Mouse (Mus musculus) liver, adult (tissue): ENCODE results near the gene Pgm2.

ENCODE experiments used
- GATA4 ChIP-seq: IDR thresholded peaks from 2 replicates; pipeline ENCODE4 v1.6.1; 2014; ENCODE audit warnings: mild to moderate bottlenecking, low read length; ENCODE audit not compliant: insufficient replicate concordance

Pgm2 gene

DNA sequence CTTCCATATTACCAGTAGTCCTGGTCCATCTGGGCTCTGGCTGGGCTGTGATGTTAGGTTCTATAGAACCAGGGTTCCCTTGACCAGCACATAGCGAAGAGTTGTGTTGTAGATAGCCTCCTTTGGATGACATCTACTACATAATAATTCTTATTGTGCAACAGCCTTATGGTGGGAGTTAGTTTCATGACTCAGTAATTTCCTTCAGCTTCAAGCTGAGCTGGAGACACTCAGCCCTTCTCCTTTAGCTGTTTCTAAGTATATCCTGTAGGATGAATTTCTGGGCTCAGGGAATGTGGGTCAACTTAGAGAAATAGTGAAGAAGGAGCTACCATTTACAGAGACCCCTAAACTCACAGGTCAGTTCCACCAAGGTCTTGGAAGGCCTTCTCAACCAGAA, 60.6 kb downstream of the Pgm2 start:
- TF ChIP-seq GATA4 = no peak

DNA sequence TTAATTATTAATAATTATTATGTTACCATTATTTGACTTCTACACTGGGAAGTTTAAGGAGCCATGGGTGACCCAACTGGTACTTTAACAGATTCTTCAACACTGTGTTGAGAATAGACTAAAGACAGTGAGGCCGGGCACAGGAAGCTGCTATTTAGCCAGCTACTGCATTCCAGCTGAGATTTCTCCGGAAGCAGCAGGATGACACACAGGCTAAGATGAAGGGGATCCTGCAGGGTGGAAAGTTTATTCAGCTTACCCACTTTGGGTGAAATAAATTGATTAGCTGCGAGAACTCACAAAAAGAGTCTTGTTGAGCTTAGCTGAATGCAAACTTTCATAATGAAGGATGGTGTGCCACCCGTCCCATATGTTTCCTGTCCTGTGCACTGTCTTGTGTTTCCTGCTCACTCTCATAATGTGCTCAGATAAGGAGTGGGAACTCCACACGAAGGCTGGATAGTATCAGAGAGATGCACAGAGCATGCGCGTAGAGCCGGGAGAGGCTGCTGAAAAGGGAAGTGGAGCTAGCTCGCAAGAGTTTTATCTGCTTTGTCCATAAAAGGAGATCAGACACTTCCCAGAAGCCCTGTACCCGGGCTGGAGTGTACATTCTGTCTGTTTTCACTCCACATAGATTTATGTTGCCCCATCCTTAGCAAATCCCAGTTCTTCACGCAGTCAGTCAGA, 63.3 kb downstream of the Pgm2 start, which contains the start of gene Tbc1d1:
TSS of gene Tbc1d1 (plus strand) at position 445 of the 690 bp plus-strand sequence.
- TF ChIP-seq GATA4 = peak; percentile 94

DNA sequence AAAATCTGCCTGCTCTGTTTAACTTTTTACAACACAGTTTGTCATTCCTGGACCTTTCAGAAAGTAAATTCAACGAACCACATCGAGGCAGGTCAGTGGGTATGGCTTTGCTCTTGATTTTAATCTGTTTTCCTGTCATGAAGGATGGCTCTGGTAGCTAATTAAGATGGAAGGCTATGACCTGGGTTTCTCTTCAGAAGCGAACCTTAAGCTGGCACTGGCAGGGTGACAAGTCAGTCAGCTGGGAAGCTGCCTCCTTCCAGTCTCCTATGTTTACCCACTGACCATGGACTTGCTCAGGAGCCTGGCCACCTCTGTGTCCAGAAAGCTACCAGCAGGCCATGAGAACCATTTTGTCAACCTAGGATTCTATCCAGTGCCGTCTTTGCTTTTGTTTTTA, 63.8 kb downstream of the Pgm2 start:
- no peak for TF ChIP-seq GATA4

DNA sequence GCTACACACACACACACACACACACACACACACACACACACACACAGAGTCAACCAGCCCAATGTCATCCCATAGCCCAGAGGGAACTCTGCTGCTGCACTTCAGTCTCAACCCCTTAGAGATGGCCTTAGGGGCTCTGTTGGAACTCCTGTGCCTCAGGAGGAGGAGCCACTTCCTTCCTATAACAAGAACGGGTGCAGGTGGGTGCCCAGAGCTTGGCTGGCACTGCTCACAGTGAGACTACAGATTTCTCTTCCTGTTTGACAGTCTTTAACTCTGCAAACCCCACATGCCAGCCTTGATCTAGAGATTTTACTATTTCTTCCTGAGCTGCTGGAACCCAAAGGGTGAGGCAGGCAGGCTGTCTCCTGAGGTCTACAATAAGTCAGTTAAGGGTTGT, 65.2 kb downstream of the Pgm2 start:
- TF ChIP-seq GATA4 = no peak

DNA sequence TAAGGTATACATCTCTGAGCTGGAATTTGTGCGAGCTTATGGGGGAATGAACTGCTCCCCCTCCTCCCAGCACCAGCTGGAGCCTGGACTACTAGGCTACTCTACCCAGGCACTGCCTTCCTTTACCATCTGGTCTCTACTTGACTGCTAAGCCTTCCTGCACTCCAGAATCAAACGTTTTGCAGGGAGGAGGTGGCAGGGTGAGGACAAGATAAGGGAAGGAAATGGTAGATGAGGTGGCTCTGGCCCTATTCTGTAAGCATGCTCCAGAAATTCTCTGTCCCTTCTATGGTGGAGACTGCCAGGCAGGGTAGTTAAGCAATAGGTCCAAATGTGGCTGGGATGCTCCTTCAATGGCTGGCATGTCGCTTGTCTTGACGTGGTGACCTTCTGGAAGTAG, 65.8 kb downstream of the Pgm2 start:
- TF ChIP-seq GATA4 = no peak

DNA sequence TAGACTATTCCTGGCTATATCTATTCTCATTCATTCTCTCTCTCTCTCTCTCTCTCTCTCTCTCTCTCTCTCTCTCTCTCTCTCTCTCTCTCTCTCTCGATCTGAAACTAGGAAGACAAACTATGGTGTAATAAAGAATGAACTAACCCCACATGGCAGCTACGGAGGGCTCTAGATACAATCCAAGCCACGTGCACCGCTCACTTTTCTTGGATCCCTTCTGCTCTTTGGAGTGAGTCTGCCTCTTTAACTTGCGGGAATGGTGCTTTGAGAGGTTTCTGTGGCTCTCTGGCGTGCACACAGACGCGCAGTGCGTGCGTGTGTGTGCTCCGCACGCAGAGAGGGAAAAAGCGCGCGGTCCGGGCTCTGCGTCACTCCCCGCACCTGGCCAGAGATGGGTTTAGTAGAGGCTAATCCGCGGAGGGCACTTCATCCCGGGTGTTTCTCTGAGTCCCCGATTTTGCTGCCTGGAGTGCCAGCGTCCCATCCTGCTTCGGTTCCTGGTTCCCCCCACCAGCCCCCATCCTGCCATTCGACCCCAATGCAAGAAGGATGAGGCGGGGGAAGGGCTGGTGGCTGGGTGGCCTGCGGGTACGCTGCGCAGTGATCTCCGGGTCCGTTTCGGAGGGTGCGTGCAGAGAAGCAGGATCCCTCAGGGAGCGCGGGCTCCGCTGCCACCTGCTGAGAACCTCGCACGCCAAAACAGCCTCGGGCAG, 66.5 kb downstream of the Pgm2 start:
- no peak for TF ChIP-seq GATA4

DNA sequence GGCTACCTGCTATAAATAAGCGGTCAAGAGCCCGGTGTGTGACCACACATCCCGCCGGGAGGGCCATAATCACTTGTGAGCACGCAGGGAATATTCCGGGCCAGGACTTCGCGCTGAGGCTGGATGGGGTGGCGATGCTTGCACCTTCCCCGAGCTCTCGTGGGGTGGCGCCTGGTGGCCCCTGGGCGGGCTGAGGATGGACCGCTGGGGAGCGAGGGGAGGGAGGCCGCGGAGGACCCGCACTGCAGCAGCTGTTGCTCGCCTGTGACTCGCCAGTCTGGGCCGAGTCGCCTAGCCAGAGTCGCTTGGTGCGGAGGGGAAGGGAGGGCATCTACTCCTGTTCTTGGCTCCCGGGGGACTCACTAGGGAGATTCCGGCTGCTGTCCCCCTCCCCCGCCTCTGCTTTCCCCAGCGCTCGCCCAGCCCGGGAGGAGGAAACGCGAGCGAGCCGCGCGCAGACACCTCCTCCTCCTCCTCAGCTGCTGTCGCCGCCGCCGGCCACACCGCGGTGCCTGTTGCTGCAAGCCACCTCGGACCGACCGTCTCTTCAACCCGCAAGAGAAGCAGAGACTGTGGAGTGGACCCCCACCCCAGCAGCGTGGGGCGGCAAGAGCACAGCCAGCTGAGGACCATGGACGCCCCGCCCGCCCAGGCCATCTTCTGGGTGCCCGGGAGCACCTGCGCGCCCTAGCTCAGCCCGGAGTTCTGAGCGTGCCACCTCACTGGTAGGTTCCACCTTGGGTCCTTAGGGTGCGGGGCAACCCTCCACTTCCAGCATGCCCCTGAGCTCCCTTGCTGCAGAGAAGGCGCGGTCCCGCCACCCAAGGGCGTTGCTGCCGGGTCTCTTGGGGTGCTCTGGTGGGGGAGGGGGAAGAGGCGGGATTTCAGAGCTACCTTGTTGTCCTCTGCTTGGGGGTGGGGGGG, 67.3 kb downstream of the Pgm2 start:
- no peak for TF ChIP-seq GATA4

DNA sequence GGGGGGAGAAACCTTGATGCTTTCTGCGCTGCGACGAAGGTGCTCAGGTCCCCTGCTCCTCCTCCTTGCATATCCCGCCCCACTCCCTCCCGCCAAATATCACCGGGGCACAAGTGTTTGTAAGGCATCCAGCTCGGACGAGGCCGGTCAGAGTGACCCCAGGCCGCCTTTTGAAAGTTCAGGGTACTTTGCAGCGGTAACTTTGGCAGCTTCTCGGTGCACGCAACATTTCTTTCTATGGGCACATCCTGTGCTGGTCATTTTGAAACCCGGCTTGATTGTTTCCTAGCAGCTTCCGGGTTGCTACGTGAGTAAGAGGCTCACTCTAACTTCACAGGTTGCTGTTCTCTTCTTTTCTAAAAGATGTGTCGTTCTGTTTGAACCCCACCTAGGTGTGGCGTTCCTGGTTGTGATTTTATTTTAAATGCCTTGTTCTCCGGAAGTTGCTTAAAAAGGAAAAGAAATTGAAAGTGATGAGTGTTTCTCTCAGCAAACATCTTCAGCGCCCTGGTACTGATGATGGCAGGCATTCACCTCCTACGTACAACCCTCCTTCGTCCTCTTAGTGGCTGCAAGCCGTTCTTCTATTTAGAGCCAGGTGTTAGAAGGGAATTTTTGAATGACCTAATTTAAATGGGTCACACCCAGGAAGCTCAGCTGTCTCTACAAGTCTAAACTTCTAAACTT, 68.1 kb downstream of the Pgm2 start:
- TF ChIP-seq GATA4 = no peak

DNA sequence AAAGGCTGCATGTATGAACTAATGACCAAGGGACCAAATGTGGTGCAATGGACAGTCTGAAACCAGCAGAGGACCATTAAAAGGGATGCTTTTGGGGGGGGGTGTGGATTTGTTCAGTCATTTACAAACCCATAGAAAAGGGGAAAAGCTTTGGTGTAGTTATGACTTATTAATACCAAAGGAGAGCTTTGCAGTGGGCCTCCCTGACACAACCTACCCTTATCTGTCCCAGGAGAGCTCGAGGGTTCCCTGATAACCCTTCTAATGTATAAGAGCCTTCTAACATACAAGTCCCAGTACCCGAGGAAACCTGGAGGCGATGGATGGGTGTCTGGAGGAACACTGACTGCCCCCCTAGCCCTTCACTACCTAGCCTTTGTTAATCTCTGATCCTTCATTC, 69.2 kb downstream of the Pgm2 start:
- no peak for TF ChIP-seq GATA4

DNA sequence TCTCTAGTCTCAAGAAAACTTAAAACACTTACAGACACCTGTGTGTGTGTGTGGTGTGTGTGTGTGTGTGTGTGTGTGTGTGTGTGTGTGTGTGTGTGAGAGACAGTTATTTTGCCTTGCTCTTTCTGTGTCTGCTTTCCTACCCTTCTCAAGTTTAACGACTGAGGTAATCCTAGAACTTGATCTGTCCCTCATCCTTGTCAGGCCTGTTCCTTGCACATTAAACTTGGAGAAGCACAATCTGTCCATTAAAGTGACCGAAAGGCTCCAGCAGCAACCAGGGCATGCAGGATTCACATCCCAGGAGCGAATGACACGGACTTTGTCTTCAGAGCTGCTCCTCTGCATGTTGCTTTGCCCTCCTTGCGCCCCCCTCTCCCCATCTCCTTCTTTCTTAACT, 69.8 kb downstream of the Pgm2 start:
- no peak for TF ChIP-seq GATA4

DNA sequence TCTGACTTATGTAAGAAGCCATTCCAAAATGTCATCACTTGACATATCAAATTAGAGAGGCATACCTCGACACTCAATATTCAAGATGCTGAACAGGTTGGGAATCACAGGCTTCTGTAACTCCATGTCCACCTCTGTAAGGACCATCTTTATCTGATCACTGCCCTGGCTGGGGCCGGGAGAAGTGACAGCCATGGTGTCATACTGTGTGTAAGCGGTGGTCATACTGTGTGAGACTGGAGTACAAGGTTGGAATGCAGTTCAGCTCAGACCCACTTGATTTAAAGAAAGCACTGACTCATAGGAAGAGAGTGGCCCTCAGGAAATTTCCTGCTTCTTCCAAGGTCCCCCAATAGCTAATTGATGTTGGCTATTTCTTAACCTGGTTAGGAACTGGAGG, 71.7 kb downstream of the Pgm2 start:
- TF ChIP-seq GATA4 = no peak

DNA sequence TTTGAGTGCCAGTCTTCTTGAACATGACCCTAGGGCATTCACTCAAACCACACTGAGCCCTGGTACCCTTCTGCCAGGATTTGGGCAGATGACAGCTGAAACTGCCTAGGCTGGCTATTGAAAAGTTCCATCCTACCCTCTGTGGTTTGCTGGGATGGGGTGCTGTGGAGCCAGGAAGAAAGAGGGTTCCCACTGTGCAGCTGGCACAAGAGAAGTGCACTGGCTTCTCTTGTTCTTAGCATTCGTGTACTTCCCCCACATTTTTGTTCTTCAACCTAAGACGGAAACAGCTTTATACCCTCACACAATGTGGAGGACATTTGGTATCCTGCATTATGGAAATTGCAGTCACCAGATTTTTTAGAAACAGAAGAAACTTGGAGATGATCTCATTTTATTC, 73.1 kb downstream of the Pgm2 start:
- TF ChIP-seq GATA4 = no peak

DNA sequence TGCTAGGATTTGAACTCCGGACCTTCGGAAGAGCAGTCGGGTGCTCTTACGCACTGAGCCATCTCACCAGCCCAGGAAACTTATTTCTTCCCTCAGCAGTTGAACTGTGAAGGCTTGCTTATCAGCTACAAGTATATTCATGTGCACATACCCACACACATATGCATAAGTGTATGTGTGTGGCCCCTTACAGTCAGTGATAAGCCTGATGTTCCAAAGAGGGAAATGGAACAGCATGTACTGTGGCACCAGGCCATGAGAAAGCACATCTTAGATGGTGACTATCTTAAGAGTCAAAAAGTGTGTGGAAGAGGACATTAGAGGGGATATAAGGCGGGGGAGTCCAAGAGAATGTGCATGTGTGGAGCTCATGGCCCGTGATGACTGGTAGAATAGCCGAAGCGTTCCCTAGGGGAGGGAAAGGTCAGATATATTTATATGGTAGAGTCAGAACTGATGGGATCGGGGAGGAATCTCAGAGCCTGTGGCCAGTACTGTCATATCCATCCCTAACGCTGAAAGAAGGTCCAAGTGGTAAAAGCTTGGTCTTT, 76.3 kb downstream of the Pgm2 start:
- TF ChIP-seq GATA4 = no peak

DNA sequence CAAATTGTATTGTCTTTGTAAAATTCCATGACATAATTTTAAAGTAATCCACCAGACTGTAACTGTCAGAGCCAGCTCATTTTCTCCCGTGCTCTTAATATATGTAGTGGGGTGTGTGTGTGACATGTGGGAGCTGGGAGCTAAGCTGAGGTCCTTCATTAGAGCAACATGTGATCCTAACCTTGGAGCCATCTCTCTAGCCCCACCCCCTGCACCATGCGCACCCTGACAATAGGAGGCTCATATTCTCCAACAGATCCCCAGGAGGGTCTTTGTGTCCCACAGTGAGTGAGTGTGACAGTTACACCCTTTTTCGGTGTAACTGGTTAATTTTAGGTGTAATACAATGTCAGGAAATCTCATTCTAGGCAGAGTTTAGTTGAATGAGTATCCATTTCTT, 80.1 kb downstream of the Pgm2 start:
- TF ChIP-seq GATA4 = no peak

DNA sequence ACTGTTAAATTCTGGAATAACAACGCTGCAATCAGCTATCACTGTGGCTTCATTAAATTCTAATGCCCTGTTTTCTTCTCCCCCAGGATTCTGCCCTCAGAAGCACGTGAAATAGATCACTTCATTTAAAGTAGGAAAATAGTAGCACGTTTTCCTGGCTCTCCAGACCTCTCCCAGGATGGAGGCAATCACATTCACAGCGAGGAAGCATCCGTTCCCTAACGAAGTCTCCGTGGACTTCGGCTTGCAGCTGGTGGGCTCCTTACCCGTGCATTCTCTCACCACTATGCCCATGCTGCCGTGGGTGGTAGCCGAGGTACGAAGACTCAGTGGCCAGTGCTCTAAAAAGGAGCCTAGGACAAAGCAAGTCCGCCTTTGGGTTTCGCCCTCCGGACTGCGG, 80.6 kb downstream of the Pgm2 start:
- TF ChIP-seq GATA4 = no peak

DNA sequence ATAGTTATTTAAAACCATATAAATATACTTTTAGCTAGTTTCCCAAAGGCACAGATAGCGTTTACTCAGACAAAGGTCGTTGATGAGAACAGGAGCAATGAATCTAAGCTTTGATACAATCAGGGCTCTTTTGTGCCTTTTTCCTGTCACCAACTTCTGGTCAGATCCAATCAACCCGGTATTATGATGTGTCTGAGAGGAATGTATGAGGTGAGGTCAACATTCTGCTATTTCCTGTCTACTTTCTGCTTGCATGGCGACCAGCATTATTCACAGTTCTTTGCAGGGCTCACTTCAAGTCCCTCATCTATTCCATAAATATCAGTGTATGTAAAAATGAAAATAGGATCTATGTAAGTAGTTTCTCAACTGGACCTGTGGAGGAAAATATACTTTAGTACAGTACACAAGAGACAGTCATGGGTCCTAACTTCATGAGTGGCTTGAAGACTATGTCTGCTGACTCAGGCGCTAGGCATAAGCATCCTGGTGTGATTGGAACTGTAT, 81.7 kb downstream of the Pgm2 start:
- TF ChIP-seq GATA4 = no peak
